Mouse (Mus musculus) kidney, adult 9 months (tissue): ENCODE data around the gene Ctnna2.

ENCODE experiments used
- DNase-seq: peaks from one replicate; pipeline ENCODE4 v3.0.0; 2022

Gene Ctnna2

DNA sequence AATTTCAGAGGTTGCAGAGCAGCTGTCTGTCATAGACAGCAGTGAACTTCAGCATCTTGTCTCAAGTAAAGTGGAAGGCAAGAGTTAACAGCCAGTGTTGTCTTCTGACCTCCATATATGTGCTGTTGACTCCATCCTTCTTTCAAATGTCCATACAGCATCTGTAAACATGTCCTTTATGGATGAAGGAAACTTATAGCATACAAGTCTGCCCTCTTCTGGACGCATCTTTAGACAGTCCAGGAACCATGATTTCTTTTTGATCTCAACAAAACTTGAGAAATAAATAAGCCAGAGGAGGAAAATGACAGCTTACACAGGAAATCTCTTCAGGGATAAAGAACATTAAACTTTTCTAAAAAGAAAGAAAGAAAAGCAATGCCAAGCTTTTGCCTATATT, 400.9 kb downstream of the Ctnna2 start:
- no peak for DNase-seq

DNA sequence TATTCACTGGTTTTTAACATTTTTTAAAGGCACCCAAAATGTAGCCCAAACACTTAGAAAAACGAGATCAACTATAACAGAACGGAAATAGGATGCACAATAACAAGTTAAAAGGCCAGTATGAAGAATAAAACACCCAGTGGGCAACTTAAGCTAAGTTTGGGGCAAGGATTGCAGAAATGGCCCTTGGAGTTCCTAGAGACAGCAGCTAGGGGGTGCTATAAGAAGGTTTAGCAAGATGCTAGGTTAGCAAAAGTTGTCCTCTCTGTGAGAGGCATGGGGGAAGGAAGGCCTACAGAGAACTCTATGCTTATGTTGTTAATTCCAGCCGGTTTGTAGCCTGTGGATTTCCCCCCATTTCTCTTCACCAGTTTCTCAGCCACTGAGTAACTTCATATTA, 401.9 kb downstream of the Ctnna2 start:
- DNase-seq = peak; percentile 8

DNA sequence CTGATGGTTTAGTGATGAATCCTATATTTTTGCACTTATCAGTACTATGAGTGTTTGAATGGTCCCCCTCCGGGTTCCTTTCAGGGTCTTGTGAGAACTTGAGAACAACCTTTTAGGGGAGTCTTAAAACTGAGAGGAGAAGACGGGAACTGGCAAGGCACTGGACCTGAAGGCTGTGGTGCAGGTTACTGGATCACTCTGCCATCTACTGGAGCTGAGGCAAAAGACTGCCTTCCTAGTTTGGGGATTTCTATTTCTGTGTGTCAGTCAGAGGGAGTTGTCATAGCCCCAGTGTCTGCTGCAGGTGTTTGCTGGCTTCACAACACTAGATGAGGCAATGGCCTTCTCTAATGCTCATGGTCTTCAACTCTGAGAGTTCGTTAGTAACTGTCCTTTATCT, 406.9 kb downstream of the Ctnna2 start:
- peak; percentile 24 for DNase-seq

- peak; percentile 7 for DNase-seq
These were observed 409.6 kb downstream of the Ctnna2 start for GRCm38 (mm10) chr6:77569851-77570250.

DNA sequence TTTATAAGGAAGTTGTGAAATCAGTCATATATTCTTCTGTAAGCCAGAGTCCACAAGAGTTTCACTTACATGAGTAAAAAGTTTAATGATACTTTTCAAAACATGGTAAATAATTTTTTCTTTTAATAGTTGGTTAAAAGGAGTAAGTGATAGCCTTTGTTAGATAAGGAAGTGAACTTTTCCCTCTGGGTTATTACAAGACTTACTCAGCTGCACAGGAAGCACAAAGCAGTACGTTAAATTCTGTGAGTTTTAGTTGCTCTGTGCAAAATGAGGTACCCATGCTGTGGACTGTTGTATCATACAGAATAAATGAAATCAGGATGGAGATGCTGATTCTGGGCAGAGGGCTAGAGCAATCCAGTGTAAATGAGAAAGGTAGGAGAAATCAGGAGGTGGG, 423.3 kb downstream of the Ctnna2 start:
- no peak for DNase-seq

DNA sequence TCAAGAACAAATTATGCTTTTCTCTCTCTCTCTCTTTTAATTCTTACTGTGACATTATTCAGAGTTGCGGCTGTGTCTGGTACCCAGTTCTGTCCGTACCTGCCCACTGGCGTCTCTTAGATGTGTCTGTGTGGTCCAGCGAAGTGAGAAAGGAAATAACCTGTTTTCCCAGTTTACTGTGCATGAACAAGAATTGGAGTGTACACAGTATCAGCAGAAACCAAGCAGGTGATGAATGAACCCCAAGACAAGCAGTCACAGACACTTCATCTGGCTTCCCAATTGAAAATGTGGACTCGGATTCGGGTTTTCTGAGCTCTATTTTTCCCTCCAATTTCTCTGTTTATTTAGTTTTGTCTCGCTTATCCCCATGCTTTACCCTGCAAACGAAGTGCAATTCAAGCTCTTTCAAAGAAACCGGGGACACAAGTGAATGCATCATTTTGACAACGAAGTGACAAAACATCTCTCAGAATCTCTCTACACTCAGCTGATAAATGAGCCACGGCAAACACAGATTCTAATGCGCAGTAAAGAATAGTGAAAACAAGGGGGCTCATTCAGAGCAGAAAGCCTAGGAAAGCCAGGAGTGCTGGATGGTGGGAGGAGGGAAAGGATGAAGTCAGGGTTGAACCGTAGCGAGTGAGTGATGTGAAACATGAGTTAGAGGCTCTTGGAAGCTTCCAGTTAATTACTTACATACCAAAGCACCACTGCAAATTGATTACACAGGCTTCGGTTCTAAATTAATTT, 442.3 kb downstream of the Ctnna2 start:
- DNase-seq = no peak

DNA sequence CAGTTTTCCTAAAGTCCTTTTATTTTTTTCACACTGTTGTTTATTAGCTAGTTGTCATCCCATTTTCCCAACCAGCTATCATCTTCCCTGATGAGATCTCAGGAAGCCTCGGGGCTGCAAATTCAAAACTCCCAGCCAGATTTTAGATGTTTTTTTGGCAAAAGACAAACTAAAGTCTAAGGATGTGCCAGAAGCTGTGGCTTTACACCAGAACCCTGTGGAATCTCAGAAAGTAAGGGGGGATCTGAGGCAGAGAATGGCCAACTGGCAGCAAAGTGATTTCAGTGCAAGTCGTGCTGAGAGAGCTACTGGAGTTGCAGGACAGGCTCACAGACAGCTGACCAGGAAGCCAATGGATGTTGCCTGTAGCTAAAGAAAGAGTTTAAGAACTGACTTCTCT, 451.9 kb downstream of the Ctnna2 start:
- no peak for DNase-seq

DNA sequence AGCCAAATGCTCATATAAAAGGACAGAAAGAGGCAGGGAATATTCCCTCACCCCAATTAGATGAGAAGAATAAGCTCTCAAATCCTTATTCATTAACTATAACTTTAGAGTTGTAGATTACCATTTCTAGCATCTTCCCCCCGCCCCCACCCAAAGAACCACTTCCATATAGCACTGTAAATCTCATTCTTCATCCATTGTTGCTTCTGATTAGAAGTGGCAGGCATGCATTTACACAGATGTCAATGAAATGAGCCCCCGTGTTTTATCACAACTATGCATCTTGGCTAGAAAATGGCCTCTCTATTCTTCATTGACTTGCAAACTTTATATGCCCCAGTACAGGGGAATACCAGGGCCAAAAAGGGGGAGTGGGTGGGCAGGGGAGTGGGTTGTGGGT, 457.7 kb downstream of the Ctnna2 start:
- DNase-seq = no peak

- DNase-seq = no peak
These were observed 463.0 kb downstream of the Ctnna2 start for GRCm38 (mm10) chr6:77516515-77516914.

GRCm38 (mm10) chr6:77511805-77512204, 467.7 kb downstream of the Ctnna2 start:
- no peak for DNase-seq

DNA sequence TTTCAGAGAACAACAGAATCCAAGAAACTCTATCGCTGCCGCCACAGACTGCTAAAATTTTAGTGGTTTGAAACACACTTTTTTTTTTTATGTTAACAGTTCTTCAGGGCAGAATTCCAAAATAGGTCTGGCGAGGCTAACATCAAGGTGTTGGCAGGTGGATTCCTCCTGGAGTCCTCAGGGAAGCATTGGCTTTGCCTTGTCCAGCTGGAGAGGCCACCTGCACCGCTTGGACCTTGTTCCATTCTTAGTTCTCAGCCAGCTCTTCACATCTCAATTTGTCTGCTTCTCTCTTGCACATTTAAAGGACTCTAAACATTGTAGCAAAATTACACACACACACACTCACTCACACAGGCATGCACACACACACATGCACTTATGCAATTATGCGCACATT, 487.8 kb downstream of the Ctnna2 start:
- DNase-seq = no peak

DNA sequence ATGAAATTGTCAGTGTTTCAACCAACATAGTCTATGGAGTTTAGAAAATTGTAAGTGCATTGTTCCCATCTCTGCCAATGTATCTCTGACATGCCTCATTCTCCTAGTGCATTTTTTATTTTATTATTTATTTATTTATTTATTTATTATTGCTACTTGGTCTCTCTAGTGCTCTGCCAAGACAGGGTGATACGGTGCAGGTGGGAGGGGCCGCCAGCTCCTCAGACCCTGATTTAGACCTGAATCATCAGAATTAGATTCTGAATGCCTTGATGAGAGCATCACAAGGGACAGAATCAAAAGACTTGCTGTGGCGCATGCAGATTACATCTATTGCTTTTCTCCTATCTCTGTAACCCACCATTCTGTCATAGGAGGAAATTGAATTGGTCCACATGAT, 492.8 kb downstream of the Ctnna2 start:
- no peak for DNase-seq

GRCm38 (mm10) chr6:77482081-77482480, 497.4 kb downstream of the Ctnna2 start:
- DNase-seq = no peak

DNA sequence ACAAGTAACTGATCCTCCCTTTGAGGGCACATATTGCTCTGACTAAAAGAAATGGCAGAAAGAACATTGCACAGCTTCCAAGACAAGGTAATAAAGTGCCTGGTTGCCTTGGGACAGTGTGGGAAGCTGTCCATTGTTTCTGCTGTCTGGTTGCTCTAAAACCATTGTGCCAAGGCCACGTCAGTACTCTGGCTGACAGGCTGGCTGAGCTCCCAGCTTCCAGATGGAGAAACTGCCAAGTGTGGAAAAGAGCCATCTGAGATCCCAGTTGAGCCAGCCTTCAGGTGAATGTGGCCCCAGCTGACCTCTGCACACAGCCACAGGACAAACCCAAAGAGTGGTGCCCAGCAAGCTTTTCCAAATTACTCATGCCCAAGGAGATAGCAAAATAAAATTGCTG, 504.1 kb downstream of the Ctnna2 start:
- peak; percentile 64 for DNase-seq

- DNase-seq = no peak
These were observed 506.2 kb downstream of the Ctnna2 start for GRCm38 (mm10) chr6:77473256-77473655.

DNA sequence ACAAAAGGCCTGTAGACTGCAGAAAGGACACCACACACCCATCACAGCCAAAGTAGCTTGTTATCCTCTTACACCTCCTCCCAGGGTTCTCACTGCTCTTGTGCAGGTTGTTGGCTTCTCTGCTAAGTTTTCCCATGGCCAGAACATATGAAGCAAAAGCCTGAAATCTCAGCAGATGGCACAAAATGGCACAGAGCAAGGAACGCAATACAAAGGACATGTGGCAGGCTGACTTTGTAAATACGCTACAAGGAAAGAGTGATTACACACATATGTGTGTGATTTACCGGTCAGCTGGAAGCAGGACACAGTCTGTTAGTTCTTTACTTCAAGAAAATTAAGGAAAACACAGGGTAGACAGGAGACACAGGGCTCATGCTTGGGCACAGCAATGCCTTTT, 511.4 kb downstream of the Ctnna2 start:
- no peak for DNase-seq

DNA sequence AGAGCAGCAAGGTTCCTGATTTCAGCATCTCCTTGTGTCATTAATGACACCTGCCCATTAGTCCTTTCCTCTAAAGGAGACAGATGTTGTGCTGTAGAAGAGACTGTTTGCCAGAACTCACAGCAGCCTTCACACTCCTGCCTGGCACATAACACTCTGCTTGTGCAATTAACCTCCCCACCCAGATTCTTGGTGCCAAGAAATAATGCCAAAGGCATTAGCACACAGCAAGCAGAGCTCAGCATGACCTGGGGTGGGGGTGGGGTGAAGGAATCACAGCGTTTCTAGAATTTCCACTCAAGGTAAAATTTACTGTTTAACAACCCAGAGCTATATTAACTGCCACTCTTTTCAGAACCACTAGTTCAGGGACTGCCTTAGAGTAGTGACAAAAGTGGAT, 516.8 kb downstream of the Ctnna2 start:
- DNase-seq = peak; percentile 18

DNA sequence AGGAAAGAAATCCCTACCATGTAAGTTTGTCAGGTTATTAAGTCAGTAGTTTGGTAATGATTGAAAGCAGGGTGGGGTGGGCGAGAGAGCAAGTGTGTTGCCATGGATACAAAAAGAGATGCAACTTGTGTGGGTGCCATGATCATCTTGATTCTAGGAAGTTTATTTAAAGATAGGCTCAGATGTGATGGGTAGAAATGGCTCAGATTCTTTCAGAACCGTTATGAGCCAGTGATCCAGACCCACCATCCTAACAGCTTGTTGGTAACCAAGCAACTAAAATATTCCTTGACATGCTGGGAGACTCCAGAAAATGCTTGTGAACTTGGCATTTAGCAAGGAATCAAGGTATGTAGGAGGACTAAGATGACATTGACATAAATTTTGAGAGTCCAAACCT, 521.6 kb downstream of the Ctnna2 start:
- DNase-seq = no peak

GRCm38 (mm10) chr6:77446861-77447260, 532.6 kb downstream of the Ctnna2 start:
- DNase-seq = no peak

GRCm38 (mm10) chr6:77443906-77444305, 535.6 kb downstream of the Ctnna2 start:
- DNase-seq = no peak

DNA sequence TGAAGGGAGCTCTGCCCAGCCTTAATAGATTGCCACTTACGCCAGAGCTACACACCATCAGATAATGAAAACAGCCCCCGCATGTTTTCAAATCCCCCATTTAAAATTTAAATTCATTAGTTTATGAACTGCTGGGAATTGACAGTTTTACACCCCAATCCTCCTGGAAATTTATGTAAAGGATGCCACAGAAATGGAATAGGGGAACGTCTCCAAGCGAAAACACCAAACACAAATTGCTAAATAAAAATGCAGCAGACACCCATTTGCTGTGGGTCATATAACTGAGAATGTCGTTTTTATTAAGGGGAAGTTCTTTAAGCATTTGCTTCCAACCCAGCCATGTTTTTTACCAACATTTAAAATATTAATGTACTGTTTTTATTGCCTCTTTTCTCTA, 538.4 kb downstream of the Ctnna2 start:
- no peak for DNase-seq

DNA sequence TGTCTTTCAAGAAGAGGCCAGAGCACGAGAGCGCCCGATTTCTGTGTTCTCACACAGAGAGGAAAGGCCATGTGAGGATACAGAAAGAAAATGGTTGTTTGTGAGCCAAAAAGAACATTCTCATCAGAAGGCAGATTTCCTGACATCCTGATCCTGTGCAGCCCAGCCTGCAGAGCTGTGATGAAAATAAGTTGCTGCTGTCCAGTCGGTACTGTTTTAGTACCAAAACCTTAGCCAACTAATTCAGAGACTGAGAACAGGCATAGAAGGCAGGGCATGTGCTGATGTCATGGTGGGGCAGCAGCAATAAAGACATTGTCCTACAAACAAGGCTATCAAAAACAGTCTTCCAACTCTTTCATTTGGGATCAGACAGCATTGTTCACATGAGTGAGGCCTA, 549.1 kb downstream of the Ctnna2 start:
- DNase-seq = no peak

- DNase-seq = no peak
These were observed 553.8 kb downstream of the Ctnna2 start for GRCm38 (mm10) chr6:77425746-77426145.

DNA sequence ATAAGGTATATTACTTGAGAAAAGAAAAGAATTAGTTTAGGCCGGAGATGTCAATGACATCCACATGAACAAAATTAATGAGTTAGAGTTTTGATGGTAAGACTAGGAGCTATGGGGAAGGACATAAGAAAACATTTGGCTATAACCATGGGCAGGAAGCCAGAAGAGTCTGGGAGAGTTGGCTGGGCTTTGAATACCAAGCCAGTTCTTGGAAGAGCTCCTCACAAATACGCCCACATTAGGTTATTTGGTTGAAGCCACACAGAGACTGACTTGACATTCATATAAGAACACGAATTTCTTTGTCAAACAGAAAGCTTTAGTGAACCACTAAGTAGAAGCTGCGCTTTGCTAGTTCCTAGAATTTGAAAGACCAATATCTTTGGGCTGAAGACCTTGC, 554.7 kb downstream of the Ctnna2 start:
- no peak for DNase-seq

GRCm38 (mm10) chr6:77421564-77422139, 557.8 kb downstream of the Ctnna2 start:
- no peak for DNase-seq
